Mouse (Mus musculus) erythroblast, adult 5-6 weeks (primary cell): ENCODE measurements around the gene Sar1a. TPM values are rescaled to one million over a fixed set of nuclear protein-coding genes. Genes with fewer than 3 reads are reported as not detected.

Experiments used
- ATAC-seq: replicated peaks from 2 replicates; pipeline ENCODE4 v1.8.0; 2016; ENCODE audit warnings: moderate number of reproducible peaks, mild to moderate bottlenecking, moderate TSS enrichment, inconsistent platforms; ENCODE audit not compliant: poor library complexity, low FRiP score, severe bottlenecking
- total RNA-seq, 2 experiments: library from RNA; stranded (forward) in 1 of 2; stranded (reverse) in 1 of 2; fragments of 150-400 nt in 1 of 2; fragments of 200-764, 138-1000 nt in 1 of 2; gene quantifications; 2 replicates each; pipeline versions ENCODE4 v1.2.3 to v1.2.4; 2015 to 2017; ENCODE audit warnings: low replicate concordance in 2 of 2

Sar1a gene
- total RNA-seq, 2 experiments from 2014 or later: 32.6 to 50.5 TPM

- ATAC-seq: no peak
Measured at GRCm38 (mm10) chr10:61720331-61720730, 40.2 kb downstream of the Sar1a start.

DNA sequence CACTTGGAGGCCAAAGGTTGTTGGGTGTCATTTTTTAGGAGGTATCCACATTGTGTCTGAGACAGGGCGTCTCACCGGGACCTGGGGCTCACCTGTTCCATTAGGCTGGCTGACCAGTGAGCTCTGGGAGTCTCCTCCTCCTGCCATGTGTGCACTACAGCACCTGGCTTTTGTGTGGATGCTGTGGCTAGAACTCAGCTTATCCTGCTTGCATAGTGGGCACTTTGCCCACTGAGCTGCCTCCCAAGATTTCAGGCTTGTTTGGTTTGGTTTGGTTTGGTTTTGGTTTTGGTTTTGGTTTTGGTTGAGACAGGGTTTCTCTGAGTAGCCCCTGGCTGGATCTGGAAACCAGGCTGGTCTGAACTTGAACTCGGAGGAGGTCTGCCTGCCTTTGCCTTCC, 42.1 kb downstream of the Sar1a start:
- ATAC-seq: no peak

DNA sequence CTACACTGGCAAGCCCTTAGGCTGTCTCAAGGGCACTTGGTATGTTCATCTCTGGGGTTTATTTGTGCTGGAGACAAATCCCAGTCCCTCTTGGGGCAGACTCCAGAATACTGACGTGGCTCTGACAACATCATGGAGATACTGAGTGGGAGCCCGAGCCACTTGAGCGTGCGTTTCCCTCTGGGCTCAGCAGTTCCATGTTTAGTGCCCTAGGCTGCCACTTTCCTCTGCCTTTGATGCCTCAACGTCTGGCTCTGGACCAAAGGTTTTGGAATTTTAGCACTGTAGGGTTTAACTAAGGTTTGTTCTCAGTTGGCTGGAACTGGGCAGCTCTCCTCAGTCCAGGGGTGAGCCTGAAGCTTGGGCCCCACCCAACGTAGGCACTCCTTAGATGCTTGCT, 43.2 kb downstream of the Sar1a start:
- ATAC-seq: no peak

- ATAC-seq: no peak
Measured at GRCm38 (mm10) chr10:61729181-61729580, 49.1 kb downstream of the Sar1a start.

DNA sequence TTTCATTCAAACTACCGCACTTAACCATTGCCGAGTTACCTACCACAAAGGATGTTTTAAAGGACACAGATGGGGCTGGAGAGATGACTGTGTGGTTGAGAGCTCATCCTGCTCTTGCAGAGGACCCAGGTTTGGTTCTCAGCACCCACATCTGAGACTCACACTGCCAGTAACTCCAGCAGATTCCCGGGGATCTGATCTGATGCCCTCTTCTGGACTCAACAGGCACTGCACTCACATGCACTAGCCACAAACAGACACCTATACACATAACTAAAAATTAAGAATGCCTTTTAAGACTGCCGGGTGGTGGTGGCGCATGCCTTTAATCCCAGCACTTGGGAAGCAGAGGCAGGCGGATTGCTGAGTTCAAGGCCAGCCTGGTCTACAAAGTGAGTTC, 50.1 kb downstream of the Sar1a start:
- ATAC-seq: no peak

- peak; percentile 75 for ATAC-seq
Measured at GRCm38 (mm10) chr10:61734377-61734776, 54.3 kb downstream of the Sar1a start.

DNA sequence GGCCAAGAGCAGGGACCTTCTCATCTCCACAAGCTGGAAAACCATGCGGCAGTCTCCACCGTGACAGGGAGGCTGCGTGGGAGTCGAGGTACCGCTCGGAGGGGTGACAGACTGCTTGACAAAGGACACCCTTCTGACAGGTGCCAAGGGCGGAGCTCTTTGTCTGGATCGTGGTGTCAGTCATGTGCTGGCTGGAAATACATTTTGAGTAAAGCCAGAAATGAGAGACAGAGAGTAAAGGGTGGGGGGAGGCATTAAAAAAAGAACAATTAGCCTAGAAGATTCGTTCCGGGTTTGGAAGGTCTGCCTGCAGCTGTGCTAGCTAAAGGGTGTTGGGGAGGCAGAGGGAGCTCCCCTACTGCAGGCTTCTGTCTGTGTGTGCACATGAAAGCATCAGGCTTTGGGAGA, 56.6 kb downstream of the Sar1a start:
- no peak for ATAC-seq

- no peak for ATAC-seq
Measured at GRCm38 (mm10) chr10:61737537-61737936, 57.4 kb downstream of the Sar1a start.

DNA sequence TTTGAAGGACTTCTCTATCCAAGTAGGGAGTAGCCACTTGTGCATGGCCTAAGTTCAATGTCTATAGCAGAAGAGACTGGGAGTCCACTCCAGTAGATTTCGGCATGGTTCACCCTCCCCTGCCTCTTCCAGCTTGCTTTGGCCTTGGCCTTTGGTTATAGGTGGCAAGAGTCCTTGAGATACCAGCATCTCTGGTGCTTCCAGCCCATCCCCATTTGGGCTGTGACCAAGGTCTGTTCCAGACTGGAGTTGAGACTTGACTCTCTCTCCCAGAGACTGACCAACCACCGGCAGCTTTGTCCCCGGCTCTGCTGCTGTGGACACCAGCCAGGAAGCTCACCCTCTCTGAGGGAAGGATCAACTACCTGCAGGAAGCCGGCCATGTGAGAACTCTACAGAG, 58.0 kb downstream of the Sar1a start:
- ATAC-seq: no peak

- ATAC-seq: no peak
Measured at GRCm38 (mm10) chr10:61741306-61741705, 61.2 kb downstream of the Sar1a start.

GRCm38 (mm10) chr10:61741873-61742272, 61.8 kb downstream of the Sar1a start:
- no peak for ATAC-seq

DNA sequence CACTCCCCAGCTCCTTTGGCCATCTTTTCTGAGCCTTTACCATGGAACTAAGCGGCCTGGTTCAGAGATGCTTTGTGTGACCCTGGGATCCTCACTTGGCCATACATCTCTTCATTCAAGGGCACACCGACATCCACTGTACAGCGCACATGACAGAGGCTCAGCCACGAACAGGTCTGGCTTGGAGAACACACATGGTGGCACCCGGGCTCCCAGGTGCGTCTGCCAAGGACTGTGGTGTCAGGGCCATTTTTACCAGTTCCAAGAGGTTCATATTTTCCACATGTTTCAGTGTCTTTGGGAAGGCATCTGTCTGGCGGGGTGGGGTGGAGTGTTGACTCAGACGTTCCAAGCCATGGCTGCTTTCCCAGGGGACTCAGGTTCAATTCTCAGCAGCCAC, 62.2 kb downstream of the Sar1a start:
- no peak for ATAC-seq

Other genes starting within 250 kb of the Sar1a start
- 67.2 and 101 TPM in 2 replicates for gene Eif4ebp2, start 227.6 kb upstream of the Sar1a start, total RNA-seq (2015; ENCODE audit: low replicate concordance)
- 13.8 and 14.2 TPM in 2 replicates for gene Eif4ebp2, start 227.6 kb upstream of the Sar1a start, total RNA-seq (2017; ENCODE audit: low replicate concordance)
- 1.3 and 2.1 TPM in 2 replicates for gene Lrrc20, start 204.5 kb upstream of the Sar1a start, total RNA-seq (2015; ENCODE audit: low replicate concordance)
- gene Lrrc20, start 204.5 kb upstream of the Sar1a start, total RNA-seq (2017; ENCODE audit: low replicate concordance): 0.70 and 3.2 TPM in 2 replicates
- not detected in 2 replicates for gene Npffr1, start 84.8 kb upstream of the Sar1a start, total RNA-seq (2015; ENCODE audit: low replicate concordance)
- not detected in 2 replicates for gene Npffr1, start 84.8 kb upstream of the Sar1a start, total RNA-seq (2017; ENCODE audit: low replicate concordance)
- gene Ppa1, start 31.7 kb upstream of the Sar1a start, total RNA-seq (2015; ENCODE audit: low replicate concordance): 14.4 and 18.1 TPM in 2 replicates
- gene Ppa1, start 31.7 kb upstream of the Sar1a start, total RNA-seq (2017; ENCODE audit: low replicate concordance): 19.2 and 22.2 TPM in 2 replicates
- gene Tysnd1, start 15.2 kb downstream of the Sar1a start, total RNA-seq (2015; ENCODE audit: low replicate concordance): 0.58 and 7.1 TPM in 2 replicates
- 3.2 and 8.8 TPM in 2 replicates for gene Tysnd1, start 15.2 kb downstream of the Sar1a start, total RNA-seq (2017; ENCODE audit: low replicate concordance)
- gene Aifm2, start 35.0 kb downstream of the Sar1a start, total RNA-seq (2015; ENCODE audit: low replicate concordance): 0.58 and 0.84 TPM in 2 replicates
- 1.2 and 2.0 TPM in 2 replicates for gene Aifm2, start 35.0 kb downstream of the Sar1a start, total RNA-seq (2017; ENCODE audit: low replicate concordance)
- not detected in 2 replicates for gene H2afy2, start 103.8 kb downstream of the Sar1a start, total RNA-seq (2015; ENCODE audit: low replicate concordance)
- 0.70 TPM in 1 of 2 replicates, not detected in the other for gene H2afy2, start 103.8 kb downstream of the Sar1a start, total RNA-seq (2017; ENCODE audit: low replicate concordance)